In genomic region chr6:127330015-127330705, GRCm38 (mm10) we compare ENCODE assay signal across 8 mouse cellular contexts.
DNase-seq lines count a peak whose midpoint lies in the region; ATAC-seq and TF ChIP-seq lines count a peak whose summit lies in the region.

No protein-coding gene starts in this region.

- H3K4me2 ChIP-seq in embryonic facial prominence, embryonic 14.5 days (ENCODE audit: low read depth, low read length) = peak overlapping the region; percentile 67
- H3K4me2 ChIP-seq in limb, embryonic 15.5 days = peak overlapping the region; percentile 69
- H3K4me2 ChIP-seq in midbrain, postnatal 0 days (ENCODE audit: low read depth, low read length, poor library complexity, severe bottlenecking) = peak overlapping the region; percentile 84

- H3K4me3 ChIP-seq in embryonic facial prominence, embryonic 14.5 days (ENCODE audit: low read depth, low read length) = peak overlapping the region; percentile 41
- peak overlapping the region; percentile 43 for H3K4me3 ChIP-seq in limb, embryonic 15.5 days
- H3K4me3 ChIP-seq in midbrain, postnatal 0 days (ENCODE audit: low read depth, low read length) = peak overlapping the region; percentile 44

- under 1% methylated on average over 38 of the region's 46 CpGs for WGBS in embryonic facial prominence, embryonic 14.5 days
- WGBS in limb, embryonic 15.5 days = under 1% methylated on average over 46 of the region's 46 CpGs
- WGBS in midbrain, postnatal 0 days = under 1% methylated on average over 45 of the region's 46 CpGs

- H3K36me3 ChIP-seq in embryonic facial prominence, embryonic 14.5 days (ENCODE audit: control insufficient read depth, insufficient read depth, low read length) = no peaks in the 10 kb centered on the region
- H3K36me3 ChIP-seq in limb, embryonic 15.5 days = no peaks in the 10 kb centered on the region
- H3K36me3 ChIP-seq in midbrain, postnatal 0 days (ENCODE audit: insufficient read depth, low read length) = no peaks in the 10 kb centered on the region

- no peaks in the 10 kb centered on the region for H3K9me3 ChIP-seq in embryonic facial prominence, embryonic 14.5 days (ENCODE audit: control insufficient read depth, low read length)
- H3K9me3 ChIP-seq in limb, embryonic 15.5 days = no peaks in the 10 kb centered on the region
- H3K9me3 ChIP-seq in midbrain, postnatal 0 days (ENCODE audit: low read length) = no peaks in the 10 kb centered on the region

- peak; percentile 69 for DNase-seq in 416B (ENCODE audit: low read depth)
- peak; percentile 58 to 64 for DNase-seq in adrenal gland, postnatal 4 days (ENCODE audit: low spot score in 2 of 2)
- DNase-seq in embryonic facial prominence, embryonic 14.5 days (ENCODE audit: low spot score) = peak; percentile 97
- peak; percentile 81 to 82 for DNase-seq in heart, adult 9 months (ENCODE audit: low spot score in 2 of 2)
- DNase-seq in kidney, adult 9 months = peak; percentile 60
- peak; percentile 85 for DNase-seq in midbrain, postnatal 0 days (ENCODE audit: low spot score)
- DNase-seq in spleen, postnatal 14 days (ENCODE audit: low spot score in 2 of 2) = peak; percentile 67 to 69

- peak overlapping the region; percentile 83 for H3K27ac ChIP-seq in embryonic facial prominence, embryonic 14.5 days (replicated peaks; ENCODE audit: low read depth, low read length)
- peak overlapping the region; percentile 87 for H3K27ac ChIP-seq in limb, embryonic 15.5 days
- H3K27ac ChIP-seq in midbrain, postnatal 0 days (ENCODE audit: low read depth, low read length) = peak overlapping the region; percentile 63; the same call in 1 of the 2 replicates

- peak; percentile 97 for ATAC-seq in embryonic facial prominence, embryonic 14.5 days (ENCODE audit: low read depth)
- ATAC-seq in limb, embryonic 15.5 days (ENCODE audit: insufficient number of reproducible peaks, low FRiP score, low TSS enrichment, low read depth) = peak; percentile 93
- peak; percentile 89 for ATAC-seq in midbrain, postnatal 0 days (ENCODE audit: low FRiP score)

- TF ChIP-seq CTCF in midbrain, postnatal 0 days (IDR thresholded peaks at IDR 0.05) = no peak

- no peaks in the 10 kb centered on the region for H3K27me3 ChIP-seq in embryonic facial prominence, embryonic 14.5 days (replicated peaks; ENCODE audit: control insufficient read depth, insufficient read depth, low read length)
- H3K27me3 ChIP-seq in limb, embryonic 15.5 days = no peaks in the 10 kb centered on the region
- no peaks in the 10 kb centered on the region for H3K27me3 ChIP-seq in midbrain, postnatal 0 days (ENCODE audit: insufficient read depth, low read length)

- H3K4me1 ChIP-seq in embryonic facial prominence, embryonic 14.5 days (ENCODE audit: control insufficient read depth, insufficient read depth, low read length) = peaks cover 24% of the 10 kb centered on the region
- H3K4me1 ChIP-seq in limb, embryonic 15.5 days = peaks cover 31% of the 10 kb centered on the region
- no peaks in the 10 kb centered on the region; the same call in 1 of the 2 replicates for H3K4me1 ChIP-seq in midbrain, postnatal 0 days (ENCODE audit: insufficient read depth, low read length)

- H3K9ac ChIP-seq in embryonic facial prominence, embryonic 14.5 days (ENCODE audit: low read depth, low read length) = peak overlapping the region; percentile 57; the same call in 1 of the 2 replicates
- peak overlapping the region; percentile 27; the same call in 1 of the 2 replicates for H3K9ac ChIP-seq in limb, embryonic 15.5 days
- peak overlapping the region; percentile 70 for H3K9ac ChIP-seq in midbrain, postnatal 0 days (replicated peaks; ENCODE audit: low read length, poor library complexity, severe bottlenecking)

Comparison
In these comparisons a context has a peak if more than half of its experiments do, and no peak if none do; other contexts are left out.
1. Peak in every context shown above with its lines: DNase-seq, ATAC-seq, H3K4me3 ChIP-seq and H3K27ac ChIP-seq.